8 mouse cellular contexts compared by ENCODE assay signal in the genomic region with DNA sequence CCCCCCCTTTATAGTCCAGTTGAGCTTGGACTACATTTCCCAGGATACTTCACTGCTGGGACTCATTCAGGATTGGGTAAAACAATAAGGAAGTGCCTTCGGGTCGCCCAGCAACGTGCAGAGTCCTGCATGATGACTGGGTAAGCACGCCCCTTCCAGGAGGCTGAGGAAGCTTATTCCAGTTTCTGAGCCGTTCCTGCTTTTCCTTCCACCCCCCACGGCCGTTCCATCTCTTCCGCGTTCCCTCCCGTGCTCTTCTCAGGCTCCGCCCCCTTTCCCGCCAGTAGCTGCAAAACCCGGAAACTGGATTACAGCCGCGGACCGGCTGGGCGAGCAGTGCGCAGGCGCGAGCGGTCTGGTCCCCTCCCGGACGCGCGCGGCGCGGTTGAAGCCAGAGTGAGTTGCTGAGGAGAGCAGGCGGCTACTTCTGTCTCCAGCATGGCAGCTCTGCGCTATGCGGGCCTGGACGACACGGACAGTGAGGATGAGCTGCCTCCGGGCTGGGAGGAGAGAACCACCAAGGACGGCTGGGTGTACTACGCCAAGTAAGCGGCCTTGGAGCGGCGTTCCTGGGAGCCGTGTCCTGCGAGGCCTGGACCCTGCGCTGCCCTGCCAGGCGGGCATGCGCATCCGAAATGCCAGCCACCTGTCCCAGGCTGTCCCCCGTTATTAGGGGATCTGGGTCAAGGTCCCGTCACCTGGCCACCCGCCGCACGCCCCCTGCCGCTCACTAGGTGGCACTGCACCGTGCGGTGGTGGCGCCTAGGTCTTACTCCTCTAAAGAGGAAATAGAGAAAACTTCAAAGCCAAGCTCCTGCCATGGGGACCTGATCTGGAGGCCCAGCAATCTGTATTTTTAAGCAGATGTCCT. TPM values are rescaled to one million over a fixed set of nuclear protein-coding genes. Genes with fewer than 3 reads are reported as not detected.
DNase-seq lines count a peak whose midpoint lies in the region; ATAC-seq and TF ChIP-seq lines count a peak whose summit lies in the region.

A gene (plus strand): TSS at position 322 of the 871 bp plus-strand sequence.

- H3K79me2 ChIP-seq in CH12.LX (replicated peaks; ENCODE audit: control insufficient read depth, extremely low read depth, insufficient read depth, poor library complexity, severe bottlenecking), result no peaks in the 10 kb centered on the region

- peak within 1 kb of the TSS; percentile 85 for H3K27ac ChIP-seq in CH12.LX (ENCODE audit: insufficient read depth, low read depth)
- peak within 1 kb of the TSS; percentile 72 for H3K27ac ChIP-seq in forebrain, embryonic 11.5 days (ENCODE audit: low read depth, low read length)
- peak within 1 kb of the TSS; percentile 90 for H3K27ac ChIP-seq in heart, embryonic 16.5 days (ENCODE audit: low read length)
- H3K27ac ChIP-seq in liver, embryonic 15.5 days (replicated peaks), result peak within 1 kb of the TSS; percentile 64
- peak within 1 kb of the TSS; percentile 54; the same call in 1 of the 2 replicates for H3K27ac ChIP-seq in neural tube, embryonic 12.5 days

- H3K27me3 ChIP-seq in CH12.LX (replicated peaks), result peaks cover 8% of the 10 kb centered on the region
- no peaks in the 10 kb centered on the region for H3K27me3 ChIP-seq in forebrain, embryonic 11.5 days (ENCODE audit: control insufficient read depth, insufficient read depth, low read length)
- no peaks in the 10 kb centered on the region for H3K27me3 ChIP-seq in heart, embryonic 16.5 days (ENCODE audit: control insufficient read depth, insufficient read depth, low read length)
- no peaks in the 10 kb centered on the region for H3K27me3 ChIP-seq in liver, embryonic 15.5 days
- H3K27me3 ChIP-seq in neural tube, embryonic 12.5 days (replicated peaks), result no peaks in the 10 kb centered on the region

- TF ChIP-seq POLR2A in CH12.LX (IDR thresholded peaks at IDR 0.05; ENCODE audit: low read depth, low read length), result peak; percentile 80

- peak; percentile 97 for DNase-seq in CH12.LX (ENCODE audit: extremely low read depth)
- DNase-seq in c-Kit-positive CD71-positive TER-119-negative erythroid progenitor cells, embryonic 14.5 days (ENCODE audit: low read depth), result peak; percentile 90
- DNase-seq in forebrain, embryonic 11.5 days (ENCODE audit: low spot score), result peak; percentile 99
- peak; percentile 98 to 99 for DNase-seq in kidney, postnatal 36 days
- peak; percentile 99 for DNase-seq in telencephalon, adult 2 months (ENCODE audit: low read depth, low spot score)

- no peak; the same call in 1 of the 2 replicates for TF ChIP-seq RAD21 in CH12.LX (IDR thresholded peaks at IDR 0.05; ENCODE audit: low read depth, low read length)

- peaks cover 0 to 23% of the 10 kb centered on the region in 2 experiments for H3K36me3 ChIP-seq in CH12.LX (replicated peaks in 1 of 2; ENCODE audit: control insufficient read depth in 1 of 2, insufficient read depth in 1 of 2, low read length in 1 of 2)
- no peaks in the 10 kb centered on the region for H3K36me3 ChIP-seq in forebrain, embryonic 11.5 days (ENCODE audit: control insufficient read depth, insufficient read depth, low read length)
- H3K36me3 ChIP-seq in heart, embryonic 16.5 days (ENCODE audit: control insufficient read depth, insufficient read depth), result no peaks in the 10 kb centered on the region
- no peaks in the 10 kb centered on the region for H3K36me3 ChIP-seq in liver, embryonic 15.5 days (replicated peaks)
- H3K36me3 ChIP-seq in neural tube, embryonic 12.5 days, result no peaks in the 10 kb centered on the region

- dilution Hi-C loops in CH12.LX (cut with MboI; ENCODE audit: extremely low pct_ligation_motif_present, extremely low pct_unique_long_range_greater_than_20kb, low sequenced_read_pairs), result no loop called here

- H3K9ac ChIP-seq in CH12.LX (ENCODE audit: insufficient read depth, low read depth), result peak within 1 kb of the TSS; percentile 67
- peak within 1 kb of the TSS; percentile 74 for H3K9ac ChIP-seq in forebrain, embryonic 11.5 days (ENCODE audit: low read length)
- peak within 1 kb of the TSS; percentile 85 for H3K9ac ChIP-seq in heart, embryonic 16.5 days (ENCODE audit: low read length)
- H3K9ac ChIP-seq in liver, embryonic 15.5 days, result peak within 1 kb of the TSS; percentile 72
- peak within 1 kb of the TSS; percentile 65 for H3K9ac ChIP-seq in neural tube, embryonic 12.5 days

- in situ Hi-C loops in CH12.LX (cut with MboI; ENCODE audit: low pct_ligation_motif_present, low pct_unique_long_range_greater_than_20kb, low sequenced_read_pairs), result loop anchor here (10.0 to 25.0 kb wide), 2 partner anchors 375 to 777 kb away; no protein-coding TSS in a partner anchor

- under 1% methylated on average over 54 of the region's 54 CpGs for WGBS in forebrain, embryonic 11.5 days
- under 1% methylated on average over 54 of the region's 54 CpGs for WGBS in heart, embryonic 16.5 days
- under 1% methylated on average over 54 of the region's 54 CpGs for WGBS in liver, embryonic 15.5 days (ENCODE audit: insufficient replicate concordance)
- under 1% methylated on average over 54 of the region's 54 CpGs for WGBS in neural tube, embryonic 12.5 days

- peak; percentile 66 to 76 for TF ChIP-seq CTCF in CH12.LX (conservative IDR thresholded peaks at IDR 0.05 in 1 of 2, IDR thresholded peaks at IDR 0.05 in 1 of 2; ENCODE audit: low read depth in 2 of 2, low read length in 2 of 2)

- TF ChIP-seq EP300 in CH12.LX (IDR thresholded peaks at IDR 0.05; ENCODE audit: low read length), result no peak

- ATAC-seq in forebrain, embryonic 11.5 days (replicated peaks; ENCODE audit: low FRiP score), result peak; percentile 97
- ATAC-seq in heart, embryonic 16.5 days (replicated peaks; ENCODE audit: extremely low read depth, insufficient read depth, low FRiP score), result peak; percentile 97
- ATAC-seq in liver, embryonic 15.5 days (ENCODE audit: insufficient read depth), result peak; percentile 87
- peak; percentile 99 for ATAC-seq in neural tube, embryonic 12.5 days (ENCODE audit: low FRiP score, low read depth)

- H3K4me1 ChIP-seq in CH12.LX (ENCODE audit: control insufficient read depth in 1 of 2, insufficient read depth in 2 of 2), result peaks cover 3 to 25% of the 10 kb centered on the region in 2 experiments; a peak in 2 of 4 replicates
- no peaks in the 10 kb centered on the region for H3K4me1 ChIP-seq in forebrain, embryonic 11.5 days (replicated peaks; ENCODE audit: control insufficient read depth, insufficient read depth, low read length)
- peaks cover 8% of the 10 kb centered on the region for H3K4me1 ChIP-seq in heart, embryonic 16.5 days (ENCODE audit: control insufficient read depth, insufficient read depth, low read length)
- peaks cover 18% of the 10 kb centered on the region for H3K4me1 ChIP-seq in liver, embryonic 15.5 days (replicated peaks)
- peaks cover 9% of the 10 kb centered on the region for H3K4me1 ChIP-seq in neural tube, embryonic 12.5 days

- peak within 1 kb of the TSS; percentile 90 for H3K4me2 ChIP-seq in CH12.LX (ENCODE audit: insufficient read depth, low read depth, poor library complexity, severe bottlenecking)
- peak within 1 kb of the TSS; percentile 78 for H3K4me2 ChIP-seq in forebrain, embryonic 11.5 days (ENCODE audit: low read depth, low read length, severe bottlenecking)
- peak within 1 kb of the TSS; percentile 92 for H3K4me2 ChIP-seq in heart, embryonic 16.5 days (ENCODE audit: low read depth, low read length)
- H3K4me2 ChIP-seq in liver, embryonic 15.5 days, result peak within 1 kb of the TSS; percentile 83
- peak within 1 kb of the TSS; percentile 91 for H3K4me2 ChIP-seq in neural tube, embryonic 12.5 days (replicated peaks)

- no peaks in the 10 kb centered on the region for H3K9me3 ChIP-seq in CH12.LX (replicated peaks; ENCODE audit: low read length)
- no peaks in the 10 kb centered on the region for H3K9me3 ChIP-seq in forebrain, embryonic 11.5 days (ENCODE audit: control insufficient read depth, low read length)
- no peaks in the 10 kb centered on the region for H3K9me3 ChIP-seq in heart, embryonic 16.5 days (replicated peaks; ENCODE audit: control insufficient read depth, low read length)
- H3K9me3 ChIP-seq in liver, embryonic 15.5 days (replicated peaks), result no peaks in the 10 kb centered on the region
- H3K9me3 ChIP-seq in neural tube, embryonic 12.5 days, result no peaks in the 10 kb centered on the region

- peak within 1 kb of the TSS; percentile 93 to 97 (median 96) for H3K4me3 ChIP-seq in CH12.LX (replicated peaks in 1 of 3; ENCODE audit: low read depth in 2 of 3, low read length in 2 of 3, poor library complexity in 1 of 3)
- H3K4me3 ChIP-seq in forebrain, embryonic 11.5 days (ENCODE audit: low read depth, low read length), result peak within 1 kb of the TSS; percentile 61
- peak within 1 kb of the TSS; percentile 87 for H3K4me3 ChIP-seq in heart, embryonic 16.5 days (ENCODE audit: low read length)
- H3K4me3 ChIP-seq in liver, embryonic 15.5 days (replicated peaks), result peak within 1 kb of the TSS; percentile 66
- peak within 1 kb of the TSS; percentile 69 for H3K4me3 ChIP-seq in neural tube, embryonic 12.5 days

TF ChIP-seq in CH12.LX, 34 proteins besides CTCF, POLR2A, EP300 and RAD21 (continues in another document):
- TF ChIP-seq BHLHE40 (IDR thresholded peaks at IDR 0.05; ENCODE audit: low read depth, low read length), result peak; percentile 88
- TF ChIP-seq TBP (conservative IDR thresholded peaks at IDR 0.05; ENCODE audit: low read depth, low read length), result peak; percentile 80; the same call in 1 of the 2 replicates
- TF ChIP-seq MAX (IDR thresholded peaks at IDR 0.05; ENCODE audit: low read length), result peak; percentile 68
- peak; percentile 23 for TF ChIP-seq SMC3 (IDR thresholded peaks at IDR 0.05; ENCODE audit: low read depth, low read length)
- TF ChIP-seq POLR2AphosphoS2 (IDR thresholded peaks at IDR 0.05; ENCODE audit: low read depth, low read length), result no peak
- TF ChIP-seq KAT2A (IDR thresholded peaks at IDR 0.05; ENCODE audit: insufficient replicate concordance, low read length), result peak; percentile 86; the same call in 1 of the 2 replicates
- no peak for TF ChIP-seq CHD1 (IDR thresholded peaks at IDR 0.05; ENCODE audit: low read depth, low read length)
- TF ChIP-seq MAZ (IDR thresholded peaks at IDR 0.05; ENCODE audit: low read depth, low read length), result peak; percentile 92
- TF ChIP-seq ZMIZ1 (IDR thresholded peaks at IDR 0.05; ENCODE audit: low read depth, low read length), result no peak
- TF ChIP-seq NRF1 (IDR thresholded peaks at IDR 0.05; ENCODE audit: low read depth, low read length), result peak; percentile 96
- no peak for TF ChIP-seq JUND (conservative IDR thresholded peaks at IDR 0.05; ENCODE audit: low read depth, low read length)
- peak; percentile 93 for TF ChIP-seq HCFC1 (IDR thresholded peaks at IDR 0.05; ENCODE audit: low read depth, low read length)

RNA-seq across cellular contexts. Expression of the gene that starts here (rescaled TPM):
- total RNA-seq in CH12.LX (2012; rRNA removed) (7.3 and 9.1 TPM in 2 replicates), CH12.LX (2014; rRNA removed) (7.8 and 9.3 TPM in 2 replicates)
- 11.5 and 12.6 TPM in 2 replicates for polyA plus RNA-seq in CH12.LX (2012; ENCODE audit: insufficient read length, low read depth)
- polyA plus RNA-seq in forebrain, embryonic 11.5 days (2014; fragmentation: Nextera tagmentation; extraction: Ambion mirVana), result 13.6 and 13.8 TPM in 2 replicates
- 12.8 and 14.1 TPM in 2 replicates for polyA plus RNA-seq in heart, embryonic 16.5 days (2015; fragmentation: Nextera tagmentation; extraction: Ambion mirVana)
- 3.5 and 3.6 TPM in 2 replicates for polyA plus RNA-seq in liver, embryonic 15.5 days (2015; fragmentation: Nextera tagmentation; extraction: Ambion mirVana)
- polyA plus RNA-seq in neural tube, embryonic 12.5 days (2016; fragmentation: Nextera tagmentation; extraction: Ambion mirVana), result 12.7 TPM in 2 replicates

Comparison
In these comparisons a context has a peak if more than half of its experiments do, and no peak if none do; other contexts are left out.
1. Peak in every context shown above with its lines: DNase-seq, ATAC-seq, H3K4me3 ChIP-seq and H3K27ac ChIP-seq.